Mouse (Mus musculus) adrenal gland, postnatal 10 days (tissue): Measurements from ENCODE around the gene Fam13a. TPM values are rescaled to one million over a fixed set of nuclear protein-coding genes. Genes with fewer than 3 reads are reported as not detected.

ENCODE experiments used
- DNase-seq: peaks from one replicate; pipeline ENCODE4 v3.0.0; 2021; ENCODE audit warnings: mixed read lengths
- total RNA-seq, 2 experiments: library from RNA; stranded (reverse); gene quantifications; 2 replicates each; pipeline ENCODE4 v1.2.3; 2021

The Fam13a gene
- total RNA-seq, 2 experiments from 2014 or later, result 110 to 111 TPM

DNA sequence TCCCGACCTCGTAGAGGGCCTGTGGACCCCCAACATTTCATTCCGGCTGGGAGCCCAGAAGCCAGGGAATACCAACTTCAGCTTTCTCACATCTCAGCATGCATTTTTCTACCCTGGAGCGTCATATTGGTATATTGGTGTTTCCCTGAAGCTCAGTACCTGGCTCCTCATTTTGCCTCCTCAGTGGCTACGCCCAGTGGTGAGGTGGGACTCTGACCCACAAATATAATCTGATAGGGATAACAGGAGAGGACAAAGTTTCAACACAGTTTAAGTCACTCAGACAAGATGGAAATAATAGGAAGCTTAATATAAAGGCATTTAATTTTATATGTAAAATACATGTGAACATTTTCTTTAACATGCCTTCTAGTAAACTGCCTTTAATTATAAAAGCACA is 19.7 kb downstream of the Fam13a start:
- no peak for DNase-seq

DNA sequence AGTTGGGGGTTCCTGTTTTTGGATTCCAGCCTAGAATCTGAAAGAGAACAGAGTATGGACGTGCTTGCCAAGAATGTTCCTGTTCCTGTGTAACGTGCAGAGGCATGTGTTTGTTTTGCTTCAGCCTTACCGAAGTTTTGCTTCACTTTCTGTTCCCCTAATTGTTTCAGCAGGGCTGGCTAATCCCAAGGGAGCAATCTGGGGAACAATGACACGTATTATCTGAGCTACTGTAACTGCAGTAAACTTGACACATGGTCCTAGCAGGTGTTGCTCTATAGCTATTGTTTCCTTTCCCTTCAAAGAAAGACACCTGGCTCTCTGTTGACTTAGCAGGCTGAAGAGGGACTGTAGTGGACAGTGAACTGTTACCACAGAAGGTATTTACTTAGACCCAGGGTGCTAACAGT is 25.3 kb downstream of the Fam13a start:
- peak; percentile 26 for DNase-seq

- DNase-seq, result no peak
These were observed 25.8 kb downstream of the Fam13a start for GRCm38 (mm10) chr6:58998528-58998927.

DNA sequence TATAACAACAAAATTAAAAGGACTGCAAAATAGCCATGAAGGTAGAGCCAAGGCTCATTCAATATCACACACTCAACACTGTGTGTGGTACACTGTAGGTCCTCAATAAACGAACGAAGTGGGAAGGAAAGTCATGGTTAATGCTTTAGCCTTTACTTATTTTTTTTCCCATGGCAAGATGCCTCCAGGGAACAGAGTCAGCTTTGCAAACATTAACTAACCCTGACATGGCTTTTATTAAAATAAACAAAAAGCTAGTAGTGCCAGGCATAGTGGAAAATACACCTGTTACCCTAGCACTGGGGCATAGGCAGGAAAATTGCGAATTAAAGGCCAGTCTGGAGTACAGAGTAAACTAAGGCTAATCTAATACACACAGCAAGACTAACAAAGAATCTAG is 35.2 kb downstream of the Fam13a start:
- DNase-seq, result no peak

DNA sequence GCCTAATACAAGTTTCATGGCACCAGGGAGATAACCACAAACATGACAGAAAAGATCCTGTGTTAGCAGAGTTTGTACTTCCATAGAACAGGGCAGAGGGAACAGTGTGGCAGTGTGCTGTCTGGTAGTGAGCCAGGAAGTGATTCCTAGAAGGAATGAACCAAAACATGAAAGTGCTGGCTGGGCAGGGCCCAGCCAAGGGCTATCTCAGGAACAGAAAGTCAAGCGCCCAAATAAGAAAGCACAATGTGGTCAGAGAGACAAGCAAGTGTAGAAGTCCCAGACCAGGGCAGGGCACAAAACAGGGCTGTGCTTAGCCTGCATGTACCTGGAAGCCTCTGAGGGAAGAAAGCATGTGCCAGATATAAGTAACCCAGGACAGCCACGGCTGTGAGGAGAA is 35.6 kb downstream of the Fam13a start:
- DNase-seq, result no peak

GRCm38 (mm10) chr6:58987166-58987565 is 37.2 kb downstream of the Fam13a start:
- no peak for DNase-seq

- DNase-seq, result no peak
These were observed 39.2 kb downstream of the Fam13a start for GRCm38 (mm10) chr6:58985186-58985585.

DNA sequence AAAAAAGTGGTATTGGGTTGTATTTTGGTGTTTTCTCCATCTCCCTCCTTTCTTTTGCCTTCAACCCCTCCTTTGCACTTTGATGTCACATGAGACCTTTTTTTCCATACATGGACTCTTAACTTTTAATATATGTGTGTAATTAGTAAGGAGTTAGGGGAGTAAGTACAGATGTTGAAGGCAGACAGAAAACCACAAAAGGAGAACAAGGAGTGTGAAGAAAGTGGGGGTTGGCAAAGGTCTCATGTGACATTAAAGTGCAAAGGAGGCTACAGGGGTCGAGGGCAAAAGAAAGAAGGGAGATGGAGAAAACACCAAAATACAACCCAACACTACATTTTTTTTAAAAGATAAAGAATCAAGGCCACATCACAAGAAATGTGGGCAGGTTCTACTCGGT is 49.1 kb downstream of the Fam13a start:
- no peak for DNase-seq

- no peak for DNase-seq
These were observed 49.9 kb downstream of the Fam13a start for GRCm38 (mm10) chr6:58974428-58974827.

GRCm38 (mm10) chr6:58972873-58973272 is 51.5 kb downstream of the Fam13a start:
- DNase-seq, result no peak

DNA sequence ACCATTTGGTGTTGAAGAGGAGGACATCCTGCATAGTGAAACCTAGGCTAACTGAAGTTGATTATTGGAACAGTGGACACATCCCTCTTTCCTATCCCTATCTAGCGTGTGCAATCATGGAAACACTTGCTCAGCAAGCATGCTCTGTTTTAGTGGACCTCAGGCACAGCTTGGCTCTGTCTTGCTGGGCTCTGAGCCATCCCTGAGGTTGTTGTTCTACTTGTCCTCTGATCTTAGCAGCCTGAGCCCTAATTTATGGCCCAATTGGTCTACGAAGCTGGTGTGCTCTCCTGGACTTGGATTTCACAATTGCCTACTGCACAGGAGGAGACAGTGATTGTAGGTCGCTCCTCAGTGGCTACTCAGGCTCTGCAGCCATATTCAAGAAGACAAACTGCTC is 56.1 kb downstream of the Fam13a start:
- DNase-seq, result peak; percentile 54

GRCm38 (mm10) chr6:58965071-58965831 is 59.1 kb downstream of the Fam13a start:
- DNase-seq, result peak; percentile 8

- no peak for DNase-seq
These were observed 59.8 kb downstream of the Fam13a start for GRCm38 (mm10) chr6:58964565-58964964.

DNA sequence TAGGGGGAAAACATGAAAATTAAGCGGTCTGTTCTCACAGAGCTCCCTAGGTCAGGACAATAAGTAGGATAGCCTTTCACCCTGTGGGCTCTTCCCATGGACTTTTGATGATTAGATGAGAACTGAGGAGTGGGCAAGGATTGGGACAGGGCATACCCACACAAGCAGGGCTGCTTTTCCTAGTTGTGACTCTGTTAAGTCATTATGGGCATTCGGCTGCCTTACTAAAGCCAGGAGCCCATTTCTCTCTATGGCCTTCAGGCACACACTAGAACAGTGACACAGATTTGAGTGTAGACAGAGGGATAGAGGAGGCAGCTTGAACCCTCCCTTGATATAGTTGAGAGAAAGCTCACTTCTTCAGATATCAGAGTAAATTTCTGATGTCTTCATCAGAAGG is 60.3 kb downstream of the Fam13a start:
- DNase-seq, result no peak

DNA sequence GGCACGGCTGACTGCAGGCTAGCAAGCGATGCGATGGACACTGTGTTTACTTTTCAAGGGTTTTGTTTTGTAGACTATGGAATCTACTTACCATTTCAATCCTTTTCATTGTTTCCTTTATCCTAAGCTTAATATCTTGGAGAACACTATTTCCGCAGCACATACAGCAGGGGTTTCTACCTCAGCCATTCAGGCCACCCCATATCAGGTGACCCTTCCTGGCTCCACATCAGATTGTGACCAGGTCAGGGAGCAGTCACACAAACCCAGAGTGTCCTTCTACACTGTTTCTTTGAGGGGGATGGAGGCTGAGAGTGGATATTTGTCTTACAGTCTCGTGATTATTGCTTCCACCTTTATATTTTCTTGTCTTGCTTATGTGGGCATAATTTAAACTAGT is 61.7 kb downstream of the Fam13a start:
- DNase-seq, result no peak

GRCm38 (mm10) chr6:58960523-58960922 is 63.8 kb downstream of the Fam13a start:
- no peak for DNase-seq

- no peak for DNase-seq
These were observed 73.0 kb downstream of the Fam13a start for GRCm38 (mm10) chr6:58951128-58951992.

DNA sequence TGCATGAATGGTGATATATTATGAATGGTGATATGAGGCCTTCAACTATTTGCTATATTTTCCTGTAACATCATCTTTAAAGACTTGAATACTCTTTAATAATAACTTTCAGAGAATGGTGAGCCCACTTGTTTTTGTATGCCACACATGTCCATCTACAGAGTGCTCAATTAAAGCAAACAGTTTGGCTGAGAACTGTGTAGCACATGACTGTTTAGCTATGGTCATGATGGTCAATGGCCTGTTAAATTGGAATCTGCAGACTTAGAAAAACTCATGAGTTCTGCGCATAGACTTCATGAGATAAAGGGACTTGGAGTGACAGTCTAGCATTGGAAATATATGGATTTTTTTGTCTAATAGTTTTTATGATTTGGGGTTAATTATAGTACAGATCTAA is 73.9 kb downstream of the Fam13a start:
- DNase-seq, result no peak

DNA sequence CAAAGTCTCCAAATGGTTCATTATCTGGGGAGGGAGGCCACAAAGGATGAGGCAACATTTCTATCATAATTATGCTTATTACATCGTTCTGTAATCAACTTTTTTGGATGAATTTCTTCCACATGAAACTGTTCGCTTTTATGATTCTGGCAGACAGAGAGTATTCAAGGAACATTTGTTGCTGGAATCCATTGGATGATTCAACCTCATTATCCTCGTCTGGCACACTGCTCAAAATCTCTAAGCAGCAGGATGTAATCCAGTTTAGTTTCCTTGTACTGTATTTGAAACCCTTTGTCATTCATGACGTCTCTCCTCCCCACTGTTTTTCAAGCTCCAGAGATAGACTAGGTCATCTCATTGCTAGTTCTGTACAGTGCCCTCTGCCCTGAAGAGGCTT is 77.5 kb downstream of the Fam13a start:
- DNase-seq, result no peak

DNA sequence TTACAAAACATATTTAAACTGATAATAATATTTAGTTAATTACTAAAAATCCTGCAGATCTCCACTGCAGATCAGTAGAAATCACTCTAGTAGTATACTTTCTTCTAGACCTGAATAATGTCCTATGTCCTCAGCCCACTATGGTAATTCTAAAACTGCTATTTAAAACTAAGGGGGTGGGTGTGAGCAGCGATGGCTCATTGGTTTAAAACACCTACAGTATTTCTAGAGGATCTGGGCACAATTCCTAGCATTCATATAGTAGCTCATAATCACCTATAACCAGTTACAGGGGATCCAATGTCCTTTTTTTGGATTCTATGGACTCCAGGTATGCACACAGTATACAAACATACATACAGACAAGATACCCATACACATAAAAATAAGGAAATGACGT is 78.1 kb downstream of the Fam13a start:
- no peak for DNase-seq

GRCm38 (mm10) chr6:58943958-58944357 is 80.4 kb downstream of the Fam13a start:
- DNase-seq, result no peak

DNA sequence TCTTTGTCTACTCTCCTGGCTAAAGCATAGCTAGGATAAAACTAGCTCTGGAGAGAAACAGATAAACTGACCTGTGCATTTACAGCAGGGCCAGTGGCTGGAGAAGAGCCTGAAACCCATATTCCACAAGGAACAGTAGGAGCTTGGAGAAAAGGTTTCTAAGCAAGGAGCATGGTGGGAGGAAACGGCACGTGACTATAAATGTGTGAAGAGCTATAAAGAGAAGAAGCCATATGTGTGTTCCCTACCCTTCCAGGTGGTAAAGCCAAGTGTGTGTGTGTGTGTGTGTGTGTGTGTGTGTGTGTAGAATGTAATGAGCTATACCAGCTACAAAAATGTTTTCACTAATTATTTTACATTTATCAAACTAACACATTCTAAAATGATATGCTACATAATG is 82.1 kb downstream of the Fam13a start:
- no peak for DNase-seq

DNA sequence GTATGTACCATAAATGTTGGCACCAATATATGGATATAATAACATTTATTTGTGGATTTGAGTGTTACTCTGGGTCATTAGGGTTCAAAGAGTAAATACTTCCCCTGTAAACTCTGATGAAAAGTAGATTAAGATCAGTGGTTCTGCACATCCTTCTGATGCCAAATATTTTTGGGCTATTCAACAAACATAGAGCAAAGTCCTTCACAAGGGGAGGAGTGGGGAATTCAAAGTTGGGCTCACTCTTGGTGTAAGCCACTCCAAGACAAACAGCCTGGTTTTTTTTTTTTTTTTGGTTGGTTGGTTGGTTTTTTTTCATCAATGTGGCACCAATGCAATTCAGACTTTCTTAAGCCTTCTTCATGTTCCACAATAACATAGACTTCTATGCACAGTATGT is 86.6 kb downstream of the Fam13a start:
- DNase-seq, result no peak

- no peak for DNase-seq
These were observed 90.2 kb downstream of the Fam13a start for GRCm38 (mm10) chr6:58934144-58934543.
